Mouse (Mus musculus): Measurements from ENCODE around the gene Acvrl1.

Gene Acvrl1

GRCm38 (mm10) chr15:101132041-101132440 is 3.7 kb downstream of the Acvrl1 start:
- Histone ChIP-seq H3K9me3 (ENCODE audit: low read length) (no peaks in the 10 kb centered on the region), H3K36me3 (ENCODE audit: insufficient read depth, low read length) (no peaks in the 10 kb centered on the region), H3K4me3 (replicated peaks; ENCODE audit: low read length) (no peak overlapping the region), H3K27me3 (ENCODE audit: insufficient read depth, low read length) (peaks cover 76% of the 10 kb centered on the region), H3K4me1 (replicated peaks; ENCODE audit: low read depth, low read length) (peaks cover 80% of the 10 kb centered on the region)
- no peak for TF ChIP-seq POU5F1 (IDR thresholded peaks at IDR 0.05; ENCODE audit: borderline replicate concordance, low read length)
- no peak for TF ChIP-seq NANOG (IDR thresholded peaks at IDR 0.05; ENCODE audit: borderline replicate concordance, low read length)
- TF ChIP-seq CTCF (conservative IDR thresholded peaks at IDR 0.05; ENCODE audit: low read length) = no peak

GRCm38 (mm10) chr15:101132761-101133160 is 4.4 kb downstream of the Acvrl1 start:
- Histone ChIP-seq H3K27me3 (ENCODE audit: insufficient read depth, low read length) (peaks cover 73% of the 10 kb centered on the region), H3K4me1 (replicated peaks; ENCODE audit: low read depth, low read length) (peaks cover 80% of the 10 kb centered on the region), H3K9me3 (ENCODE audit: low read length) (no peaks in the 10 kb centered on the region), H3K4me3 (replicated peaks; ENCODE audit: low read length) (no peak overlapping the region), H3K36me3 (ENCODE audit: insufficient read depth, low read length) (no peaks in the 10 kb centered on the region)
- no peak for TF ChIP-seq CTCF (conservative IDR thresholded peaks at IDR 0.05; ENCODE audit: low read length)

- Histone ChIP-seq H3K4me3 (replicated peaks; ENCODE audit: low read length) (peak overlapping the region; percentile 26; the same call in 1 of the 2 replicates), H3K27me3 (ENCODE audit: insufficient read depth, low read length) (peaks cover 59% of the 10 kb centered on the region), H3K36me3 (ENCODE audit: insufficient read depth, low read length) (no peaks in the 10 kb centered on the region), H3K9me3 (ENCODE audit: low read length) (no peaks in the 10 kb centered on the region), H3K4me1 (replicated peaks; ENCODE audit: low read depth, low read length) (peaks cover 75% of the 10 kb centered on the region)
- TF ChIP-seq NANOG (IDR thresholded peaks at IDR 0.05; ENCODE audit: borderline replicate concordance, low read length) (no peak), POU5F1 (IDR thresholded peaks at IDR 0.05; ENCODE audit: borderline replicate concordance, low read length) (no peak), CTCF (conservative IDR thresholded peaks at IDR 0.05; ENCODE audit: low read length) (no peak)
Observed at GRCm38 (mm10) chr15:101133993-101134704, 5.8 kb downstream of the Acvrl1 start.

- Histone ChIP-seq H3K36me3 (ENCODE audit: insufficient read depth, low read length) (no peaks in the 10 kb centered on the region), H3K4me1 (replicated peaks; ENCODE audit: low read depth, low read length) (peaks cover 82% of the 10 kb centered on the region), H3K4me3 (replicated peaks; ENCODE audit: low read length) (no peak overlapping the region), H3K27me3 (ENCODE audit: insufficient read depth, low read length) (peaks cover 51% of the 10 kb centered on the region), H3K9me3 (ENCODE audit: low read length) (no peaks in the 10 kb centered on the region)
- TF ChIP-seq CTCF (conservative IDR thresholded peaks at IDR 0.05; ENCODE audit: low read length) = no peak
- no peak for TF ChIP-seq POU5F1 (IDR thresholded peaks at IDR 0.05; ENCODE audit: borderline replicate concordance, low read length)
- TF ChIP-seq NANOG (IDR thresholded peaks at IDR 0.05; ENCODE audit: borderline replicate concordance, low read length) = no peak
Observed at GRCm38 (mm10) chr15:101135405-101135804, 7.1 kb downstream of the Acvrl1 start.

- peak overlapping the region; percentile 51 for H3K4me3 ChIP-seq (replicated peaks; ENCODE audit: low read length)
- no peaks in the 10 kb centered on the region for H3K36me3 ChIP-seq (ENCODE audit: insufficient read depth, low read length)
- peaks cover 86% of the 10 kb centered on the region for H3K4me1 ChIP-seq (replicated peaks; ENCODE audit: low read depth, low read length)
- H3K9me3 ChIP-seq (ENCODE audit: low read length) = no peaks in the 10 kb centered on the region
- TF ChIP-seq POU5F1 (IDR thresholded peaks at IDR 0.05; ENCODE audit: borderline replicate concordance, low read length) = no peak
- no peak for TF ChIP-seq CTCF (conservative IDR thresholded peaks at IDR 0.05; ENCODE audit: low read length)
- TF ChIP-seq NANOG (IDR thresholded peaks at IDR 0.05; ENCODE audit: borderline replicate concordance, low read length) = no peak
- peaks cover 34% of the 10 kb centered on the region for H3K27me3 ChIP-seq (ENCODE audit: insufficient read depth, low read length)
Observed at GRCm38 (mm10) chr15:101137455-101137854, 9.1 kb downstream of the Acvrl1 start.

GRCm38 (mm10) chr15:101138675-101139074 is 10.4 kb downstream of the Acvrl1 start:
- TF ChIP-seq POU5F1 (IDR thresholded peaks at IDR 0.05; ENCODE audit: borderline replicate concordance, low read length) (no peak), CTCF (conservative IDR thresholded peaks at IDR 0.05; ENCODE audit: low read length) (no peak), NANOG (IDR thresholded peaks at IDR 0.05; ENCODE audit: borderline replicate concordance, low read length) (no peak)
- H3K27me3 ChIP-seq (ENCODE audit: insufficient read depth, low read length) = peaks cover 25% of the 10 kb centered on the region; the same call in 1 of the 2 replicates
- no peaks in the 10 kb centered on the region for H3K9me3 ChIP-seq (ENCODE audit: low read length)
- H3K36me3 ChIP-seq (ENCODE audit: insufficient read depth, low read length) = no peaks in the 10 kb centered on the region
- H3K4me1 ChIP-seq (replicated peaks; ENCODE audit: low read depth, low read length) = peaks cover 85% of the 10 kb centered on the region
- H3K4me3 ChIP-seq (replicated peaks; ENCODE audit: low read length) = no peak overlapping the region

- peaks cover 86% of the 10 kb centered on the region for H3K4me1 ChIP-seq (replicated peaks; ENCODE audit: low read depth, low read length)
- TF ChIP-seq POU5F1 (IDR thresholded peaks at IDR 0.05; ENCODE audit: borderline replicate concordance, low read length) (no peak), NANOG (IDR thresholded peaks at IDR 0.05; ENCODE audit: borderline replicate concordance, low read length) (no peak), CTCF (conservative IDR thresholded peaks at IDR 0.05; ENCODE audit: low read length) (no peak)
- H3K36me3 ChIP-seq (ENCODE audit: insufficient read depth, low read length) = no peaks in the 10 kb centered on the region
- H3K4me3 ChIP-seq (replicated peaks; ENCODE audit: low read length) = peak overlapping the region; percentile 24; the same call in 1 of the 2 replicates
- H3K27me3 ChIP-seq (ENCODE audit: insufficient read depth, low read length) = peaks cover 25% of the 10 kb centered on the region; the same call in 1 of the 2 replicates
- no peaks in the 10 kb centered on the region for H3K9me3 ChIP-seq (ENCODE audit: low read length)
Observed at GRCm38 (mm10) chr15:101139885-101140284, 11.6 kb downstream of the Acvrl1 start.

- no peaks in the 10 kb centered on the region for H3K9me3 ChIP-seq (ENCODE audit: low read length)
- H3K4me3 ChIP-seq (replicated peaks; ENCODE audit: low read length) = 0 out of 2 replicates have a peak overlapping the region, but pooled peaks have one; percentile 45
- no peak for TF ChIP-seq NANOG (IDR thresholded peaks at IDR 0.05; ENCODE audit: borderline replicate concordance, low read length)
- TF ChIP-seq CTCF (conservative IDR thresholded peaks at IDR 0.05; ENCODE audit: low read length) = no peak
- TF ChIP-seq POU5F1 (IDR thresholded peaks at IDR 0.05; ENCODE audit: borderline replicate concordance, low read length) = no peak
- H3K4me1 ChIP-seq (replicated peaks; ENCODE audit: low read depth, low read length) = peaks cover 84% of the 10 kb centered on the region
- H3K36me3 ChIP-seq (ENCODE audit: insufficient read depth, low read length) = no peaks in the 10 kb centered on the region
- peaks cover 18% of the 10 kb centered on the region; the same call in 1 of the 2 replicates for H3K27me3 ChIP-seq (ENCODE audit: insufficient read depth, low read length)
Observed at GRCm38 (mm10) chr15:101140587-101140986, 12.3 kb downstream of the Acvrl1 start.

All from E14TG2a.4 (cell line).